Mouse (Mus musculus) lung, embryonic 16.5 days (tissue): ENCODE measurements around the gene Mtch2. TPM values are rescaled to one million over a fixed set of nuclear protein-coding genes. Genes with fewer than 3 reads are reported as not detected.

Source experiments
- ATAC-seq: fragments of 200-750 bp; cut with Nextera tagmentation; 2 replicates; pipeline ENCODE4 v1.8.0; 2017; ENCODE audit warnings: low read depth, mild to moderate bottlenecking, moderate library complexity
- H3K27ac ChIP-seq: fragments of 300-500 bp; sonication (generic); 2 replicates; pipeline ENCODE4 v1.5.1; 2014; ENCODE audit warnings: mild to moderate bottlenecking, control low read depth, low read length
- H3K27me3 ChIP-seq: fragments of 300-500 bp; sonication (generic); 2 replicates; pipeline ENCODE4 v1.6.1; 2014; ENCODE audit warnings: low read depth, low read length, mixed read lengths; ENCODE audit not compliant: control insufficient read depth, insufficient read depth
- H3K36me3 ChIP-seq: fragments of 300-500 bp; sonication (generic); 2 replicates; pipeline ENCODE4 v1.6.1; 2014; ENCODE audit warnings: low read length; ENCODE audit not compliant: control insufficient read depth, insufficient read depth
- H3K4me1 ChIP-seq: fragments of 300-500 bp; sonication (generic); replicated peaks from 2 replicates; pipeline ENCODE4 v1.6.1; 2014; ENCODE audit warnings: low read length, mixed read lengths; ENCODE audit not compliant: control insufficient read depth, insufficient read depth
- H3K4me2 ChIP-seq: fragments of 300-500 bp; sonication (generic); 2 replicates; pipeline ENCODE4 v1.6.1; 2014; ENCODE audit warnings: low read depth, low read length, control low read depth
- H3K4me3 ChIP-seq: fragments of 300-500 bp; sonication (generic); 2 replicates; pipeline ENCODE4 v1.5.1; 2014; ENCODE audit warnings: mild to moderate bottlenecking, low read length, control low read depth
- H3K9ac ChIP-seq: fragments of 300-500 bp; sonication (generic); 2 replicates; pipeline ENCODE4 v1.6.1; 2014; ENCODE audit warnings: low read length, control low read depth
- H3K9me3 ChIP-seq: fragments of 300-500 bp; sonication (generic); 2 replicates; pipeline ENCODE4 v1.6.1; 2016; ENCODE audit warnings: low read length; ENCODE audit not compliant: control insufficient read depth
- WGBS: fragments of 180-500 bp; shearing (Covaris S2); extraction: QIAGEN DNeasy Blood & Tissue Kit; methylation state at CpG from one replicate; pipeline ENCODE4 v1.1.7; 2014; 5-methylcytosine and 5-hydroxymethylcytosine counted together
- polyA plus RNA-seq: library from polyadenylated mRNA; unstranded; fragments of >200 nt; fragmentation: Nextera tagmentation; extraction: Ambion mirVana; gene quantifications from 2 replicates; pipeline ENCODE4 v1.2.1, GENCODE M21; 2015

The Mtch2 gene
- polyA plus RNA-seq, 1 experiment from 2014 or later: 198 TPM

- H3K36me3 ChIP-seq: peaks cover 38% of the 10 kb centered on the region
- WGBS: 65% methylated on average over 1 of the region's 1 CpGs
Observed at GRCm38 (mm10) chr2:90911668-90912067, 64.7 kb downstream of the Mtch2 start.

GRCm38 (mm10) chr2:90913671-90914070 lies 66.7 kb downstream of the Mtch2 start:
- 47% methylated on average over 2 of the region's 2 CpGs for WGBS
- Histone ChIP-seq H3K27me3 (no peaks in the 10 kb centered on the region), H3K4me1 (peaks cover 21% of the 10 kb centered on the region), H3K9ac (no peak overlapping the region), H3K4me3 (no peak overlapping the region), H3K27ac (no peak overlapping the region), H3K36me3 (peaks cover 36% of the 10 kb centered on the region), H3K9me3 (no peaks in the 10 kb centered on the region), H3K4me2 (no peak overlapping the region)
- no peak for ATAC-seq

More at GRCm38 (mm10) chr2:90911668-90912067, 64.7 kb downstream of the Mtch2 start:
- Histone ChIP-seq H3K27me3 (no peaks in the 10 kb centered on the region), H3K4me1 (peaks cover 17% of the 10 kb centered on the region), H3K27ac (no peak overlapping the region), H3K9me3 (no peaks in the 10 kb centered on the region), H3K9ac (no peak overlapping the region), H3K4me2 (no peak overlapping the region), H3K4me3 (no peak overlapping the region)
- no peak for ATAC-seq

- Histone ChIP-seq H3K4me3 (no peak overlapping the region), H3K9ac (no peak overlapping the region; the same call in 1 of the 2 replicates), H3K27ac (no peak overlapping the region), H3K4me1 (peaks cover 21% of the 10 kb centered on the region), H3K36me3 (peaks cover 21% of the 10 kb centered on the region), H3K4me2 (no peak overlapping the region), H3K27me3 (no peaks in the 10 kb centered on the region), H3K9me3 (no peaks in the 10 kb centered on the region)
- no peak for ATAC-seq
- WGBS: 77% methylated on average over 1 of the region's 1 CpGs
Observed at GRCm38 (mm10) chr2:90915516-90915915, 68.6 kb downstream of the Mtch2 start.

Other genes with a start within 250 kb of the Mtch2 start
- gene Nup160, start 169.9 kb upstream of the Mtch2 start, polyA plus RNA-seq: 43.7 and 48.9 TPM in 2 replicates
- gene Fnbp4, start 101.8 kb upstream of the Mtch2 start, polyA plus RNA-seq: 85.7 and 88.5 TPM in 2 replicates
- gene Agbl2, start 64.4 kb upstream of the Mtch2 start, polyA plus RNA-seq: 2.4 and 2.5 TPM in 2 replicates
- gene C1qtnf4, start 38.7 kb downstream of the Mtch2 start, polyA plus RNA-seq: 2.9 and 3.0 TPM in 2 replicates
- gene Kbtbd4, start 57.6 kb downstream of the Mtch2 start, polyA plus RNA-seq: 36.5 and 37.0 TPM in 2 replicates
- gene Ndufs3, start 57.7 kb downstream of the Mtch2 start, polyA plus RNA-seq: 201 and 203 TPM in 2 replicates
- 71.6 and 75.9 TPM in 2 replicates for gene Celf1, start 93.2 kb downstream of the Mtch2 start, polyA plus RNA-seq
- 2.0 and 2.3 TPM in 2 replicates for gene Rapsn, start 188.5 kb downstream of the Mtch2 start, polyA plus RNA-seq
- 278 and 298 TPM in 2 replicates for gene Psmc3, start 206.9 kb downstream of the Mtch2 start, polyA plus RNA-seq
- gene Slc39a13, start 223.3 kb downstream of the Mtch2 start, polyA plus RNA-seq: 39.2 and 44.4 TPM in 2 replicates
- 6.4 and 8.8 TPM in 2 replicates for gene Spi1, start 235.2 kb downstream of the Mtch2 start, polyA plus RNA-seq